Mouse (Mus musculus): Measurements from ENCODE around the gene 2310007B03Rik.

DNA sequence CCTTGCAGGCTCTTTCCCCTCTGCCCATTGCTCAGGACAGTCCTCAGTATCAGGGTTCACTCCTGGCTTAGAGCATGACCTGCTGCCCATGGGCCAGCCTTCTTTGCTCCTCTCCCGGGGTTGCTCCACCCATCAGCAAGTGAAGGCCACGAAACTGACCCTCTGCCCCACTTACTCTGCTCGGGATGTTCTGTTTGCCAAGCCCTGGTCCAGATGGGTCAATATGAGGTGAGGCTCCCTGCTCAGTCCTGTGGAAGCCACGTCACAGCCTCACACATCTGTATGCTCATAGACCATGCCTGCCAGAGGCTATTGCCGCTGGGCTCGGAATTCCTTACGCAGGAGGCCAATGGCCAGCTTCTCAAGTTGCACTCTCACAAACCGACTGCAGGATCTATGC is 32.5 kb downstream of the 2310007B03Rik start:
- TF ChIP-seq CTCF (IDR thresholded peaks at IDR 0.05; ENCODE audit: borderline replicate concordance, control insufficient read depth, extremely low read depth, insufficient read depth, low read length, poor library complexity) (no peak), POLR2A (IDR thresholded peaks at IDR 0.05; ENCODE audit: control insufficient read depth, extremely low read depth, insufficient read depth, low read length, poor library complexity) (no peak)
